Mouse (Mus musculus) MEL (cell line): ENCODE results near the gene Dennd2c. TPM values are rescaled to one million over a fixed set of nuclear protein-coding genes. Genes with fewer than 3 reads are reported as not detected.
A peak's percentile ranks its signal among the peaks of the same experiment; 100 is the strongest.
"Not testable (repeated sequence)": the region's sequence is repeated elsewhere in the genome, so short reads cannot be mapped to it uniquely, and the experiment has no call there.

Experiments
- DNase-seq: peaks from one replicate; pipeline ENCODE4 v3.0.0; 2011; ENCODE audit warnings: low read depth, low spot score
- H3K27ac ChIP-seq: 2 replicates; pipeline ENCODE4 v1.5.1; 2012; ENCODE audit warnings: low read depth, mild to moderate bottlenecking, control low read depth, low read length, moderate library complexity; ENCODE audit not compliant: control insufficient read depth
- H3K27me3 ChIP-seq, 2 experiments: fragments of 150-350 bp in 1 of 2; sonication (generic) in 1 of 2; 2 replicates each; pipeline ENCODE4 v1.6.1; 2012; ENCODE audit warnings: low read length in 2 of 2, mild to moderate bottlenecking in 2 of 2, improper control_type of control experiment in 1 of 2, moderate library complexity in 1 of 2; ENCODE audit not compliant: insufficient read depth in 2 of 2, control insufficient read depth in 1 of 2
- H3K36me3 ChIP-seq, 2 experiments: 2 replicates each; pipeline ENCODE4 v1.6.1; 2012 to 2014; ENCODE audit warnings: low read length in 2 of 2, improper control_type of control experiment in 1 of 2, inconsistent platforms in 1 of 2, mild to moderate bottlenecking in 1 of 2; ENCODE audit not compliant: insufficient read depth in 2 of 2, control insufficient read depth in 1 of 2
- H3K4me1 ChIP-seq, 2 experiments: fragments of 150-350 bp in 1 of 2; sonication (generic) in 1 of 2; 2 replicates each; pipeline ENCODE4 v1.6.1; 2012; ENCODE audit warnings: low read length in 2 of 2, improper control_type of control experiment in 1 of 2, mild to moderate bottlenecking in 1 of 2; ENCODE audit not compliant: insufficient read depth in 2 of 2, control insufficient read depth in 1 of 2
- H3K4me3 ChIP-seq, 2 experiments: fragments of 150-350 bp in 1 of 2; sonication (generic) in 1 of 2; 2 replicates each; pipeline ENCODE4 v1.5.1; 2012; ENCODE audit warnings: low read depth in 2 of 2, low read length in 2 of 2, mild to moderate bottlenecking in 2 of 2, moderate library complexity in 2 of 2, control low read depth in 1 of 2, improper control_type of control experiment in 1 of 2; ENCODE audit not compliant: control insufficient read depth in 1 of 2, insufficient read depth in 1 of 2
- H3K79me2 ChIP-seq: 2 replicates; pipeline ENCODE4 v1.6.1; 2012; ENCODE audit warnings: mild to moderate bottlenecking, low read length, moderate library complexity; ENCODE audit not compliant: control insufficient read depth, poor library complexity, insufficient read depth
- H3K9ac ChIP-seq: 2 replicates; pipeline ENCODE4 v1.6.1; 2012; ENCODE audit warnings: low read depth, mild to moderate bottlenecking, control low read depth, low read length, moderate library complexity; ENCODE audit not compliant: control insufficient read depth, poor library complexity, severe bottlenecking
- H3K9me3 ChIP-seq: fragments of 150-350 bp; sonication (generic); replicated peaks from 2 replicates; pipeline ENCODE4 v1.6.1; 2012; ENCODE audit warnings: mild to moderate bottlenecking, low read length, improper control_type of control experiment, moderate library complexity; ENCODE audit not compliant: insufficient read depth
- BHLHE40 ChIP-seq: IDR thresholded peaks from 2 replicates; pipeline ENCODE4 v1.6.1; 2012; ENCODE audit warnings: low read depth, mild to moderate bottlenecking, inconsistent platforms, low read length, improper control_type of control experiment, borderline replicate concordance
- CHD2 ChIP-seq: IDR thresholded peaks from 2 replicates; pipeline ENCODE4 v1.6.1; 2011; ENCODE audit warnings: low read length, improper control_type of control experiment
- ETS1 ChIP-seq: IDR thresholded peaks from 2 replicates; pipeline ENCODE4 v1.6.1; 2012; ENCODE audit warnings: low read depth, mild to moderate bottlenecking, inconsistent platforms, low read length, improper control_type of control experiment, moderate library complexity
- GATA1 ChIP-seq: IDR thresholded peaks from 2 replicates; pipeline ENCODE4 v1.6.1; 2011; ENCODE audit warnings: low read depth, low read length, improper control_type of control experiment
- HCFC1 ChIP-seq: IDR thresholded peaks from 2 replicates; pipeline ENCODE4 v1.6.1; 2012; ENCODE audit warnings: low read depth, mild to moderate bottlenecking, inconsistent platforms, low read length, improper control_type of control experiment, moderate library complexity
- JUND ChIP-seq: IDR thresholded peaks from 2 replicates; pipeline ENCODE4 v1.6.1; 2011; ENCODE audit warnings: low read depth, mild to moderate bottlenecking, improper control_type of control experiment, low read length
- MAFK ChIP-seq: IDR thresholded peaks from 2 replicates; pipeline ENCODE4 v1.6.1; 2011; ENCODE audit warnings: low read depth, mild to moderate bottlenecking, low read length, improper control_type of control experiment, borderline replicate concordance
- MEF2A ChIP-seq: IDR thresholded peaks from 2 replicates; pipeline ENCODE4 v1.6.1; 2014; ENCODE audit warnings: low read depth, mild to moderate bottlenecking, inconsistent platforms, low read length, improper control_type of control experiment; ENCODE audit not compliant: poor library complexity, insufficient replicate concordance, severe bottlenecking; ENCODE audit errors: extremely low read depth
- MXI1 ChIP-seq: IDR thresholded peaks from 2 replicates; pipeline ENCODE4 v1.6.1; 2011; ENCODE audit warnings: mild to moderate bottlenecking, low read depth, low read length, improper control_type of control experiment
- MYC ChIP-seq: IDR thresholded peaks from 2 replicates; pipeline ENCODE4 v1.6.1; 2011; ENCODE audit warnings: low read depth, mild to moderate bottlenecking, low read length, improper control_type of control experiment, moderate library complexity
- NELFE ChIP-seq: IDR thresholded peaks from 2 replicates; pipeline ENCODE4 v1.6.1; 2011; ENCODE audit warnings: low read depth, low read length, improper control_type of control experiment
- POLR2A ChIP-seq, 2 experiments: IDR thresholded peaks; 2 replicates each; pipeline ENCODE4 v1.6.1; 2011 to 2012; ENCODE audit warnings: low read length in 2 of 2, mild to moderate bottlenecking in 2 of 2, control low read depth in 1 of 2, improper control_type of control experiment in 1 of 2, low read depth in 1 of 2, moderate library complexity in 1 of 2; ENCODE audit not compliant: control insufficient read depth in 1 of 2, insufficient read depth in 1 of 2, poor library complexity in 1 of 2
- POLR2AphosphoS2 ChIP-seq: IDR thresholded peaks from 2 replicates; pipeline ENCODE4 v1.6.1; 2011; ENCODE audit warnings: low read length, improper control_type of control experiment
- RCOR1 ChIP-seq: IDR thresholded peaks from 2 replicates; pipeline ENCODE4 v1.6.1; 2012; ENCODE audit warnings: low read depth, mild to moderate bottlenecking, inconsistent platforms, low read length, improper control_type of control experiment
- TCF12 ChIP-seq: IDR thresholded peaks from 2 replicates; pipeline ENCODE4 v1.6.1; 2014; ENCODE audit warnings: low read depth, mild to moderate bottlenecking, inconsistent platforms, low read length, improper control_type of control experiment, moderate library complexity
- ZMIZ1 ChIP-seq: IDR thresholded peaks from 2 replicates; pipeline ENCODE4 v1.6.1; 2012; ENCODE audit warnings: low read depth, mild to moderate bottlenecking, inconsistent platforms, low read length, improper control_type of control experiment, moderate library complexity
- polyA plus RNA-seq, 2 experiments: library from polyadenylated mRNA; stranded (reverse) in 1 of 2; unstranded in 1 of 2; fragments of >175 nt in 1 of 2; fragments of >200 nt in 1 of 2; gene quantifications; 2 replicates each; pipeline versions ENCODE4 v1.2.1 to v1.2.4; 2012; ENCODE audit warnings: low replicate concordance in 2 of 2, low read depth in 1 of 2; ENCODE audit not compliant: insufficient read length in 2 of 2, insufficient read depth in 1 of 2, missing spikeins in 1 of 2
- total RNA-seq: library from RNA; depleted of rRNA; stranded (reverse); fragments of 300-350 nt; gene quantifications from 2 replicates; pipeline ENCODE4 v1.2.3, GENCODE M21; 2012

The Dennd2c gene
- total and polyA plus RNA-seq, 3 experiments, result 5.0 to 8.0 TPM; not detected in 1

- Histone ChIP-seq H3K4me1 (peaks cover 15 to 21% of the 10 kb centered on the region in 2 experiments), H3K9me3 (no peaks in the 10 kb centered on the region), H3K79me2 (no peaks in the 10 kb centered on the region), H3K27ac (no peak overlapping the region), H3K27me3 (no peaks in the 10 kb centered on the region), H3K4me3 (no peak overlapping the region), H3K9ac (no peak overlapping the region), H3K36me3 (peaks cover 0 to 19% of the 10 kb centered on the region in 2 experiments; a peak in 3 of 4 replicates)
- no peak for DNase-seq
- TF ChIP-seq POLR2A (IDR thresholded peaks at IDR 0.05; ENCODE audit: control insufficient read depth in 1 of 2, insufficient read depth in 1 of 2, low read depth in 1 of 2, low read length in 2 of 2, poor library complexity in 1 of 2), result no peak
- peak; percentile 92 for TF ChIP-seq MAFK
These were observed 30.7 kb downstream of the Dennd2c start for GRCm38 (mm10) chr3:103133098-103133497.

GRCm38 (mm10) chr3:103136414-103137077 is 34.1 kb downstream of the Dennd2c start:
- Histone ChIP-seq H3K79me2 (no peaks in the 10 kb centered on the region), H3K27me3 (no peaks in the 10 kb centered on the region), H3K9me3 (no peaks in the 10 kb centered on the region), H3K4me1 (peaks cover 13 to 17% of the 10 kb centered on the region in 2 experiments; a peak in 3 of 4 replicates), H3K36me3 (peaks cover 0 to 11% of the 10 kb centered on the region in 2 experiments; a peak in 3 of 4 replicates), H3K9ac (no peak overlapping the region), H3K4me3 (no peak overlapping the region), H3K27ac (no peak overlapping the region)
- no peak for DNase-seq
- TF ChIP-seq JUND, result no peak

GRCm38 (mm10) chr3:103139047-103139446 is 36.6 kb downstream of the Dennd2c start:
- Histone ChIP-seq H3K79me2 (no peaks in the 10 kb centered on the region), H3K4me1 (peaks cover 13 to 22% of the 10 kb centered on the region in 2 experiments; a peak in 3 of 4 replicates), H3K9me3 (no peaks in the 10 kb centered on the region), H3K27ac (peak overlapping the region; percentile 11), H3K27me3 (no peaks in the 10 kb centered on the region), H3K36me3 (peaks cover 0 to 16% of the 10 kb centered on the region in 2 experiments; a peak in 2 of 4 replicates), H3K4me3 (no peak overlapping the region; a peak in 1 of 4 replicates), H3K9ac (peak overlapping the region; percentile 80; the same call in 1 of the 2 replicates)
- 0 out of 2 replicates have a peak, but pooled peaks have one; percentile 23 for TF ChIP-seq ETS1
- TF ChIP-seq ZMIZ1, result no peak
- DNase-seq, result peak; percentile 30

- H3K36me3 ChIP-seq, result peaks cover 0 to 16% of the 10 kb centered on the region in 2 experiments; a peak in 2 of 4 replicates
- peak overlapping the region; percentile 94 for H3K27ac ChIP-seq
- not testable (repeated sequence) for H3K9me3 ChIP-seq, H3K27me3 ChIP-seq, H3K79me2 ChIP-seq
- peak overlapping the region; percentile 82 for H3K9ac ChIP-seq
- peak; percentile 92 for DNase-seq
- H3K4me1 ChIP-seq, result peaks cover 13 to 22% of the 10 kb centered on the region in 2 experiments; a peak in 3 of 4 replicates
- H3K4me3 ChIP-seq, result peak overlapping the region; percentile 69 to 70
- TF ChIP-seq GATA1 (peak; percentile 56; the same call in 1 of the 2 replicates), MYC (peak; percentile 55; the same call in 1 of the 2 replicates), MXI1 (peak; percentile 92), MEF2A (peak; percentile 59; the same call in 1 of the 2 replicates), TCF12 (peak; percentile 72), BHLHE40 (peak; percentile 88), NELFE (peak; percentile 93), HCFC1 (peak; percentile 66), ETS1 (peak; percentile 79), CHD2 (peak; percentile 73), RCOR1 (0 out of 2 replicates have a peak, but pooled peaks have one; percentile 40), POLR2AphosphoS2 (peak; percentile 92; the same call in 1 of the 2 replicates)
These were observed 37.9 kb downstream of the Dennd2c start for GRCm38 (mm10) chr3:103140095-103140838.
